Mouse (Mus musculus) layer of hippocampus, postnatal 25 days (tissue): ENCODE data around the gene Ldhd. TPM values are rescaled to one million over a fixed set of nuclear protein-coding genes. Genes with fewer than 3 reads are reported as not detected.
"Not testable (repeated sequence)": the region's sequence is repeated elsewhere in the genome, so short reads cannot be mapped to it uniquely, and the experiment has no call there.

Experiments used
- DNase-seq, 2 experiments: peaks; one replicate each; pipeline ENCODE4 v3.0.0; 2022; ENCODE audit warnings: mixed read lengths in 2 of 2, low spot score in 1 of 2; ENCODE audit errors: extremely low spot score in 1 of 2
- total RNA-seq, 2 experiments: library from RNA; stranded (reverse); gene quantifications; 2 replicates each; pipeline ENCODE4 v1.2.3; 2021

Ldhd gene
- 1 to 10 TPM; 6.6 to 7.2 TPM for total RNA-seq

DNA sequence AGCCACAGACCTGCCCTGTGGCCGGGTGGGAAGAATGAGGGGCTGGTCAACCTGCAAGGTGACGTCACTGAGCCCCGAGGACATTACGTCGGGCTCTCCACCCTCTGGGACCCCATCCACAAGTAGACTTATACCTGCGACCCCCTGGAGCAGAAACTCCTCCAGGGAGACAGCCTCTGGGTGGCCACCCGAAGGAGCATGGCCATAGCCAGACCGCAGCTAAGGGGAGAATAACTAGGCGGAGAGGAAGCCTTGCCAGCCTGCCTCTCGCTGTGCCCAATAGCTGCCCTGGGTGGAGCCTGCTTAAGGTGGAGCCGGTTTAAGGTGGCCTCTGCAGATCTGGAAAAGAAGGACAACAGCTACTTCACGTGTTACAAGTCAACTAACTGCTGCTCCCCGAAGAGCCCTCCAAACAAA, at the start of gene Ldhd:
TSS of gene Ldhd (minus strand) at position 270 of the 417 bp plus-strand sequence.
- peak in 1 of 2 experiments; percentile 38 for DNase-seq

DNA sequence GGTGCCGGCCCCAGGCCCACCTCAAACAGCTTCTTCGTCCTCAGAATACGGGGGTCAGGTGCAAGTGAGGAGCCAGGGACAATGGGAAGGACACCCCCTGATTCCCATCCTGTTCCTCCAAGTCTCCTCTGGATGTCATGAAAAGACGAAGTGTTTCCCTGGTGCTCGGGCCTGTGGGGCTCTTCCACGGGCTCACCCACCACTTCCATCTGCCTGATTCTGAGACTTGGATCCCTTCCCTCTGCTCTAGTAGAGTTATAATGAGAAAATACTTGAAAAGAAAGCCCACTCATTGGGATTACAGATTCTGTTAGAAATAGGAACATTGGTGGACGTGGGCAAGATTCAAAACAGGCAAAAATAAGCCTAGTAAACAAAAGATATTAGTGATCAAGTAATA, 48.7 kb upstream of the Ldhd start:
- DNase-seq = no peak

DNA sequence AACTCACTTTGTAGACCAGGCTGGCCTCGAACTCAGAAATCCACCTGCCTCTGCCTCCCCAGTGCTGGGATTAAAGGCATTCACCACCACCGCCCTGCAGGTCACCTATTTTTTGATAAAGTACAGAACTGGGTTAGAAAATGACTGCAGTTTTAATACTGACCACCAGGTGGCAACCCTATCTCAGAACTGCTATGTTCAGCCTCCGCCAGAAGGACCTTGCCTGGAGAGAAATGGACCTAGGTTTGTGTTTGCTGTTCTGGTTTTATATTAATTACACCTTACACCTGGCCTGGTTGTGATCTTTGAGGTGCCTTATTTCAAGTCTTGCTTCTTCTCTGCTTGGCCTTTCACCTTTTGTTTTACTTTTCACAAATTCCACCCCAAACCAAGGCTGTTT, 47.9 kb upstream of the Ldhd start:
- DNase-seq = peak in 1 of 2 experiments; percentile 65

GRCm38 (mm10) chr8:111676237-111676636, 46.1 kb upstream of the Ldhd start:
- DNase-seq = no peak

GRCm38 (mm10) chr8:111666751-111667150, 36.6 kb upstream of the Ldhd start:
- DNase-seq = no peak

- peak; percentile 53 to 88 for DNase-seq
Measured at GRCm38 (mm10) chr8:111662473-111662872, 32.3 kb upstream of the Ldhd start.

DNA sequence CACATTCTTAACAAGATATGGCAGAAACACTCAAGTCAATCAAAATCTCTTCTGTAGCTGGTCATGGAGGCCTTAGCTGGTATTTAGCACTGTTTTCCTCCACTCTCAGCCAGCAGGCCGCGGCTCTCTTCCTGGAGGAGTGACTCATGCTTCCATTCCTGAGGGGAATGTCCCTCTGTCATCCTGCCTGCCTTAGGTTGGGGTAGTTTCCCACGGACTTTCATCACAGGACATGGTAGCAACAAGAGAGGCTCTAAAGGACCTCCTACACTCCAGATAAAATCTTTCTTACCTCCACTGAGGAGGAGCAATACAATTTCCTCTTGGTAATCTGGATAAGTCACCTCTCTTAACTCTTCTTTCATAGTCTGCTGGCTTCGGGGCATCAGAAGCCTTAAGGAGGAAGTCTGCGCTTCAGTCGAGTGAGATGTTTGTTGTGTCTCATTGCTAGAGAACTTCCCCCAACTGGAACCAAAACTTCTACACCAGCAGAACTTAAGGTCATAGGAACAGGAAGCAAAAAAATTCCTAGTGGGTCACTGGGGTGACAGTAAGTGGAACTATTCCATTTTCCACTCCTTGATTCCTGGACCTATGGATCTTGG, 28.7 kb upstream of the Ldhd start:
- no peak for DNase-seq

DNA sequence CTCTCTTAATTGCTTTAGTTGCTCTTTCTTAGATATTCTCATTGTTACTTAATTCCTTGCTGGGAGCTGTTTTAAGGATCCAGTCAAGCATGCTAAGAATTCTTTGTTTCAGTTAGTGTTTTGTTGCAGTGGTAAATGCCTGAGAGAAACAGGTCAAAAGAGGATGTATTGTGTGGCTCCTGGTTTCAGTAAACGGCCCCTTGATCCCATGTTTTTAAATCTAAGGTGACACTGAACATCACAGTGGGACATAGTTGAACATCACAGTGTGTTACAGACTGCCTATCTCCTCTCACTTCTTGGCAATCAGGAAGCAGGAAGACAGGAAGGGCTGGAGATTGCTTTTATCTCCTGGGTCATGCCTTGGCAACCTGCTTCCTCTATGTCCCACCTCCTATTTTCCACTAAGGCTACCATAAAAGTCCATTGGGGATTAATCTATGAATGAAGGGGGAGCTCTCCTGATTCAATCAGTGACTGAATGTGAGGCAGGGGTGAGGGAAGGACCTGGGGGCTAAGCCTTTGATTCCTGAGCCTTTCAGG, 27.2 kb upstream of the Ldhd start:
- no peak for DNase-seq

GRCm38 (mm10) chr8:111653524-111653923, 23.4 kb upstream of the Ldhd start:
- no peak for DNase-seq

DNA sequence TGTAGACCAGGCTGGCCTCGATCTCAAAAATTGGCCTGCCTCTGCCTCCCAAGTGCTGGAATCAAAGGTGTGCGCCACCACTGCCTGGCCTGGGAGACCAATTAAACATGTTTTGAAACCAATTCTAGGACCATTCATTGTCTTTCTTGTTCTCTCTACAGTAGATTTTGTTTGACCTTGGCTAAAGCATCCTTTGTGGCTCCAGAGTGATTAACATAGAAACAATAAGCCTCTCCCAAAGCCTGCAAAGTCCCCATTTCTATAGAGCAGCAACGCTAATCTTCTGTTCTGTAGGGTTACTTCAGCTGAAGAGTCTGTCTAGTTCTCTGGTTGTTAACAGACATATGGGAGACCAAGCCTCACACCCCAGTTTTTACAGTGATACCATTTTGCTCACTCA, 20.5 kb upstream of the Ldhd start:
- no peak for DNase-seq

GRCm38 (mm10) chr8:111648834-111649233, 18.7 kb upstream of the Ldhd start:
- no peak for DNase-seq

DNA sequence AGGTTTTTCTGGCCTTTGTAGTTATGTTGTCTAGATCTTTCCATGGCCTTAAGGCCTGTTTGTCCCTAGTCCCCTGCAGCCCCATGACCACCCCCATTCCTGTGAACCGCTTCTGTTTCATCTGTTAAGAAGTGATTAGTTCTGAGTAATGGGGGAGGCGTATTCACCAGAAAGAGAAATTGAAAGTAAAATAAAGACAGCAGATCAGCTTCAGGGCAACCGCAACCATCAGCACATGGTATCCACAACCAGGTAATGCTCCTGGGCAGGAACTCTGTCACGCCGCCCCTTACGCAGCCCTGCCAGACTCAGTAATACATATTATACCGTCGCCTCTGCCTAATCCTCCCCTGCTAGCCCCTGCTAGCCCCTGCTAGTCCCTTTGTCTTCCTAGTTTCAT, 15.5 kb upstream of the Ldhd start:
- DNase-seq = no peak

DNA sequence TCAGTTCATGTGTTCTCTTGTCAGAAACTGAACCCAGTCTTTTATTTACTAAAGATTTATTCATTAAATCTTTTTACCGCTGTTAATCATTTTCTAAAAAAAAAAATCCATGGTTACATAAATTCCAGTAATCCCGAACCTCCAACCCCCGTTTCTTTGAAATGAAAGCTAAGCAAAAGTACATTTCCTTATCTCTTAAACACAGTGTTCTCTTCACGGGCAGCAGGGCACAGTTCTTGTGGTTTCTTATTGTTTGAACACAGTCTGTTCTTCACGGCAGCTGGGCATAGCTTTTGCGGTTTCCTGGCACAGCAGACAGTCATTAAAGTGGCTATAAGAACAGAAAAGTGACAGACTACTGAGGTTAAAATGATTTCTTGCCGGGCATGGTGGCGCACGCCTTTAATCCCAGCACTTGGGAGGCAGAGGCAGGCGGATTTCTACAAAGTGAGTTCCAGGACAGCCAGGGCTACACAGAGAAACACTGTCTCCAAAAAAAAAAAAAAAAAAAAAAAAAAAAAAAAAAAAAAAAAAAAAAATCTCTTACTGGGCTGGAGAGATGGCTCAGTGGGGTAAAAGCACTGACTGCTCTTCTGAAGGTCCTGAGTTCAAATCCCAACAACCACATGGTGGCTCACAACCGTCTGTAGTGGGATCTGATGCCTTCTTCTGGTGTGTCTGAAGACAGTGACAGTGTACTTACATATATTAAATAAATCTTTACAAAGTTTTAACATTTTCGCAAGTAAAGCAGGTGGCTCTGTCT, 14.3 kb upstream of the Ldhd start:
- not testable (repeated sequence) for DNase-seq

GRCm38 (mm10) chr8:111643264-111644141, 13.3 kb upstream of the Ldhd start, which contains the start of gene Zfp1:
Zfp1 (plus strand) TSS chr8:111643401.
- DNase-seq = peak; percentile 89 to 92

GRCm38 (mm10) chr8:111642939-111643263, 12.7 kb upstream of the Ldhd start:
- DNase-seq = no peak

DNA sequence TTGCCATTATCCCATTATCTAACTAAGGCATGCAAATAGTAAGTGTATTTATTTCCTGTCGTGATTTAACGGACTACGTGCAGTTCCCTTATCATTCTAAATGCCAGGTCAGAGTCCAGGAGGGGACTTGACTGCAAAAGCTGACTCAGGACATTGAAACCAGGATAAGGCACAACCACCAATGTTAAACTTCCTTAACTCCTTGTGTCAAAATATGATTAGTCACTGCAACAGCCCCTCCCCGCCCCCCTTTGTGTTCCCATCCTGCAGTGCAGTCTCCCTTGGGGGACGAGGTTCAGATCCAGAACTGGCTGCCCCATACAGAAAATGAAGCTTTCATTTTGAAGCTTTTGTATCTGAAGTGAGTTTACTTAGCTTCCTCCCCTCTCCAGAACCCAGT, 12.3 kb upstream of the Ldhd start:
- no peak for DNase-seq

GRCm38 (mm10) chr8:111641064-111641463, 10.9 kb upstream of the Ldhd start:
- no peak for DNase-seq

- no peak for DNase-seq
Measured at GRCm38 (mm10) chr8:111638086-111638485, 7.9 kb upstream of the Ldhd start.

DNA sequence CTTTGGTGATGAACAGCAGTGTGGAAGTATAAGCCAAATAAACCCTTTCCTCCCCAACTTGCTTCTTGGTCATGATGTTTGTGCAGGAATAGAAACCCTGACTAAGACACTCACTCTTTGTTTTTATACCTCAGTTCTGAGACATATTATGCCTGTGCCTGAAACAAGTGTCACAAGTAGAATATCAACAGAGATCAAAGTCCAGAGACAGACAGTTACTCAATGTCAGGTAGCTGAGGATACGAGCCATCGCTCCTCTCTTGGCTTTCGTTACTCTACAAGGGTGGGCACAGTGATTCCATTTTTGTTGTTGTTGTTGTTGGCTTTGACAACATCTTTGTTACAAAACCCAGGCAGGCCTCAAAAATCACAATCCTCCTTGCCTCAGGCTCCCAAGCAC, 2.8 kb upstream of the Ldhd start:
- no peak for DNase-seq

- DNase-seq = no peak
Measured at GRCm38 (mm10) chr8:111631589-111631988, 1.4 kb upstream of the Ldhd start.
